Mouse (Mus musculus): ENCODE results near the gene Zfp106. TPM values are rescaled to one million over a fixed set of nuclear protein-coding genes. Genes with fewer than 3 reads are reported as not detected.
A peak's percentile ranks its signal among the peaks of the same experiment; 100 is the strongest.

Gene Zfp106
- 67.0 and 86.9 TPM in 2 replicates for polyA plus RNA-seq (2012; rRNA removed)

DNA sequence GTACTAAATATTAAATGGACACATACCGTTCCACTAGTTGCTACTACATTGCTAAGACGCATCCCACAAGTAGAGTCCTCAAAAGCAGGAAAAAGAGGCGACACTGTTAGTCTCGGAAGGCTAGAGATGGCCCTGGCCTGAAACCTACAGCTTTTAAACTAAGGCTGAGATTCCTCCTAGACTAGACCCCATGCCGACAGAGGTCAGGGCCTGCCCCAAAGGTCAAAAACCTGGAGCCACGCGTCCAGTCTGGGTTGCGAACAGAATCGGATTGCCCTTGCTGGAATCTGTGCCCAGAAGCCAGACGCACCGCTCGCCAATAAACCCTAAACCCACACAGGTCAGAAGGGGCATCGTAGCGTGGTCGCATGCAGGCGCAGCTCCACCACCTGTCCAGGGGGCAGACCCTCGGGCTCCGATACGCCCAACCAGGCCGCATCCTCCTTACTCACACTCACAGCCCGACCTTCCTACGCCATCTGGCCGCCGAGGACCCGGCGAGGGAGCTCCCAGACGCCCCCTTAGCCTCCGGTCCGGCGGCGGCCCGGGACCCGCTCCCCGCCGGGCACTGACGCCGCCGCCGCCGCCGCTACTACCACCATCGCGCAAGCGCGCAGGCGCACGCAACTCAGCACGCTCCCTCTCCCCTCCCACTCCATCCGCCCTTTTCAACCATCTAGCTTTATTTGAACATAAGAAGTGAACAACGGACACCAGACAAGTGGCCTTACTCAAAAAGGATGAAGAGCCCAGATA is at the start of gene Zfp106:
Gene Zfp106, minus strand, starts transcription at position 609 of the 756 bp plus-strand sequence.
- no peaks in the 10 kb centered on the region for H3K36me3 ChIP-seq (ENCODE audit: control insufficient read depth, insufficient read depth, low read length)
- peak; percentile 95 for DNase-seq
- H3K27me3 ChIP-seq (replicated peaks; ENCODE audit: control insufficient read depth, insufficient read depth, low read length) = no peaks in the 10 kb centered on the region
- peak within 1 kb of the TSS; percentile 71 for H3K4me3 ChIP-seq (ENCODE audit: insufficient read depth, low read depth, low read length)
- peak within 1 kb of the TSS; percentile 54 for H3K27ac ChIP-seq (ENCODE audit: insufficient read depth, low read depth, low read length)
- peaks cover 5% of the 10 kb centered on the region; the same call in 1 of the 2 replicates for H3K4me1 ChIP-seq (ENCODE audit: control insufficient read depth, insufficient read depth, low read length)
- WGBS = under 1% methylated on average over 50 of the region's 50 CpGs
- TF ChIP-seq CTCF (conservative IDR thresholded peaks at IDR 0.05; ENCODE audit: insufficient read depth, insufficient read length, low read depth, low read length) = no peak
- no peak for TF ChIP-seq POLR2A (IDR thresholded peaks at IDR 0.05; ENCODE audit: low read depth, low read length)

DNA sequence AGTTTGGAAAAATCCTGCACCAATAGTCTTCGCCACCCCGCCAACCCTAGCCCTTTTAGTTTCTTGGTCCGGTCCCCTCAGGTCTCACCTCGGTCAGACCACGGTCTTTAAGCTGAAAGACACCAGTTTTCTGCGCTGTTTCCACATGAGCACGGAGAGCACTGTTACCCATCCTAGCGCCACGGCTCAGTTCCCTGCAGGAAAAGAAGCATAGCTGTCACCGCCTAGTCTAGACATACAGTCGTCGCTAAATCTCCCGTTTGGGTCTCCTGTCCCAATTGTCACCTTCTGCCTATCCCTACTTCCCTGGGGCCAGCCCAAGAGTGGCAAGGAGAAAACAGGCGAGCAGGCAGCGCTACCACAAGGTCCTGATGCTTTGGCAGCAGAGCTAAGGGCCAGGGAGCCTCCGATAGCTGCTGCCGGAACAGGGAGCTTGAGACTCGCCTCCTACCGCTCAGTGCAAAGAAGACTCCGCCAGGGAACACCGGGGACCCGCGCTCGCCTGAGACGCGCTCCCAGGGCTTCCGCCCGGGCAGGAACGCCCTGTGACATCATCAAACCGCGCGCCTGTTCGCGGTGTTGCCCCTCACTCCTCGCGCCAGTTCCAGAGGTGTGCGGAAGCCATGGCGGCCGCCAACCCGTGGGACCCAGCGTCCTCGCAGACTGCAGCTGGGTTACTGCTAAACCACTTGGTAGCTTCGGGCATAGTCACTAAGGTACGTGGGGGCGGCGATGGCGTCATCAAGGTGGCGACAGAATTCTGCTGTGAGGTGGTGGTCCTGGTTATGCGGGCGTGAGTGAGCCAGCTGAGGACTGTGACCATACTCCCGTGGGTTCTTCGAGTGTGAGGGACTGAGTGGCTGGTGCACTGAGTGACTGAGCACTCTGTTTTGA is 45.4 kb upstream of the Zfp106 start, which contains the start of the genes Haus2 and Lrrc57:
Gene Haus2, plus strand, starts transcription at position 554 of the 894 bp plus-strand sequence.
Gene Lrrc57, minus strand, starts transcription at position 691 of the 894 bp plus-strand sequence.
- under 1% methylated on average over 52 of the region's 52 CpGs for WGBS
- peak; percentile 30 for TF ChIP-seq POLR2A (IDR thresholded peaks at IDR 0.05; ENCODE audit: low read depth, low read length)
- 0 out of 2 replicates have a peak, but pooled peaks have one; percentile 16 for TF ChIP-seq CTCF (conservative IDR thresholded peaks at IDR 0.05; ENCODE audit: insufficient read depth, insufficient read length, low read depth, low read length)
- 0 out of 2 replicates have a peak, but pooled peaks cover 3% of the 10 kb centered on the region for H3K4me1 ChIP-seq (ENCODE audit: control insufficient read depth, insufficient read depth, low read length)
- H3K36me3 ChIP-seq (ENCODE audit: control insufficient read depth, insufficient read depth, low read length) = peaks cover 1% of the 10 kb centered on the region; the same call in 1 of the 2 replicates
- peak within 1 kb of the TSS; percentile 81 for H3K27ac ChIP-seq (ENCODE audit: insufficient read depth, low read depth, low read length)
- H3K4me3 ChIP-seq (ENCODE audit: insufficient read depth, low read depth, low read length) = peak within 1 kb of the TSS; percentile 93
- H3K27me3 ChIP-seq (replicated peaks; ENCODE audit: control insufficient read depth, insufficient read depth, low read length) = no peaks in the 10 kb centered on the region
- DNase-seq = peak; percentile 92

DNA sequence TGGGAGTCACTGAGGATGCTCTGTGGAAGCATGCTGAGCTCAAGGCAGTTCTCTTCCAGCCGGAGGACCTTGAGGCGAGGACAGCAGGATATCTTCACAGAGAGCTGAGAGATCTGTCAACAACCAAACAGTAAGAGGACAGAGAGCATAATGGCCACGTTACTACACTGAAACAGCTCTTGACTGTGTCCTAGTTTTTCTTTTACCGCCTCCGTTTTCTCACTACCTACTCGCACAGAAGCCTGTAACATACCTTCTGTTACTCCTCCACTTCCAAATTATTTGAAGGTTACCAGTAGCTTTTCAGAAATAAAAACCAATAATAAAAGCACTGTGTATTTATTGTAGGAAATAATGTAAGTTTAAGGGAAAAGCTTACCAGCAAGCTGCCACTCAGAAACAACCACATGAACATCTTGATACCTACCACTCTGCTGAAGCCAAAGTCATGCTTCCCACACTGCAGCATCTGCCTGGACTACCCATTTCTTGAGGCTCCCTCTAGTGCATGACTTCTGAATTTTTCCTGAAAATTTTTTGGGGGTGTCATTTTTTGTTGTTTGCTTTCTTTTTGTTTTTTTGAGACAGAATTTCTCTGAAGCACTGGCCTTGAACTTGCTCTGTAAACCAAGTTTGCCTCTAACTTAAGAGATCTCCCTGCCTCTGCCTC is 42.5 kb upstream of the Zfp106 start:
- Histone ChIP-seq H3K27ac (ENCODE audit: insufficient read depth, low read depth, low read length) (no peak overlapping the region), H3K36me3 (ENCODE audit: control insufficient read depth, insufficient read depth, low read length) (peaks cover 1% of the 10 kb centered on the region), H3K4me1 (ENCODE audit: control insufficient read depth, insufficient read depth, low read length) (0 out of 2 replicates have a peak, but pooled peaks cover 3% of the 10 kb centered on the region), H3K27me3 (replicated peaks; ENCODE audit: control insufficient read depth, insufficient read depth, low read length) (no peaks in the 10 kb centered on the region), H3K4me3 (ENCODE audit: insufficient read depth, low read depth, low read length) (no peak overlapping the region)
- TF ChIP-seq POLR2A (IDR thresholded peaks at IDR 0.05; ENCODE audit: low read depth, low read length) (no peak), CTCF (conservative IDR thresholded peaks at IDR 0.05; ENCODE audit: insufficient read depth, insufficient read length, low read depth, low read length) (peak; percentile 33; the same call in 1 of the 2 replicates)
- DNase-seq = peak; percentile 12
- 88% methylated on average over 6 of the region's 6 CpGs for WGBS

DNA sequence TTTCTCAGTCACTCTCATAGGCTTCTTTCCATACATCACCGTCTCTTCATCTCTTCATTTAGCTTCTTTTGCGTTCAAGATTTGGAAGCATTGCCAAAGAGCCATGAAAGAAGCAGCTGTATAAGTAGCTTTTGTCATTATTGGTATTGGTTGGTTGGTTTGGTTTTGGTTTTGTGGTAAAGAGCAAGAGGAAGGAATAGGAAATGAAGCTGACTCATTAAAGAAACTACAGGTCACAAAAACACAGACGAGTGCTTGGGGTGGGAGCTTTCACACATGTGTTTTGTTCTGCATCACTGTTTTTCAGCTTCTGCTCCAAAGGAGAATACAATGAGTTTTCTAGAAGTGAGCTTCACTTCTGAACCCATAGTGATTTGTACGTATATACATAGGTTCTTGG is 35.9 kb upstream of the Zfp106 start:
- H3K27ac ChIP-seq (ENCODE audit: insufficient read depth, low read depth, low read length) = no peak overlapping the region
- 87% methylated on average over 4 of the region's 4 CpGs for WGBS
- TF ChIP-seq POLR2A (IDR thresholded peaks at IDR 0.05; ENCODE audit: low read depth, low read length) (no peak), CTCF (conservative IDR thresholded peaks at IDR 0.05; ENCODE audit: insufficient read depth, insufficient read length, low read depth, low read length) (no peak)
- no peaks in the 10 kb centered on the region for H3K4me1 ChIP-seq (ENCODE audit: control insufficient read depth, insufficient read depth, low read length)
- peaks cover 9% of the 10 kb centered on the region for H3K36me3 ChIP-seq (ENCODE audit: control insufficient read depth, insufficient read depth, low read length)
- no peak overlapping the region for H3K4me3 ChIP-seq (ENCODE audit: insufficient read depth, low read depth, low read length)
- DNase-seq = no peak
- H3K27me3 ChIP-seq (replicated peaks; ENCODE audit: control insufficient read depth, insufficient read depth, low read length) = no peaks in the 10 kb centered on the region

DNA sequence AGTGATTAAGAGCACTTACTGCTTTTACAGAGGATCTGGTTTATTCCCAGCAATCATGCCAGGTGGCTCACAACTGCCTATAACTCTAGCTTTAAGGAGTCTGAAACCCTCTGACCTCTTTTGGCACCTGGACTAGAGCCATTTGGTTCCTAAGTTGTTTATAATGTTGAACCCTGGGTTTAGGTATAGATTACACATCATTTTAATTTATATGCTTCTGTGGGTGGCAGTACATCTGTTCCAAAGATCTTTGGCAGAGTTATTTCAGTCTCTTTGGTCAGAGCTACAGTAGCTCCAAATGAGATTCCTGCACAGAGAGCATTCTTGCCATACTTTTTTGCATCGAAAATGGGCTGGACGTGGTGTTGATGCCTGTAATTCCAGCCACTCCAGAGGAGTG is 34.1 kb upstream of the Zfp106 start:
- TF ChIP-seq CTCF (conservative IDR thresholded peaks at IDR 0.05; ENCODE audit: insufficient read depth, insufficient read length, low read depth, low read length) (no peak), POLR2A (IDR thresholded peaks at IDR 0.05; ENCODE audit: low read depth, low read length) (no peak)
- Histone ChIP-seq H3K4me1 (ENCODE audit: control insufficient read depth, insufficient read depth, low read length) (no peaks in the 10 kb centered on the region), H3K27me3 (replicated peaks; ENCODE audit: control insufficient read depth, insufficient read depth, low read length) (no peaks in the 10 kb centered on the region), H3K27ac (ENCODE audit: insufficient read depth, low read depth, low read length) (no peak overlapping the region), H3K36me3 (ENCODE audit: control insufficient read depth, insufficient read depth, low read length) (peaks cover 9% of the 10 kb centered on the region), H3K4me3 (ENCODE audit: insufficient read depth, low read depth, low read length) (no peak overlapping the region)
- WGBS = 51% methylated on average over 2 of the region's 2 CpGs
- no peak for DNase-seq

DNA sequence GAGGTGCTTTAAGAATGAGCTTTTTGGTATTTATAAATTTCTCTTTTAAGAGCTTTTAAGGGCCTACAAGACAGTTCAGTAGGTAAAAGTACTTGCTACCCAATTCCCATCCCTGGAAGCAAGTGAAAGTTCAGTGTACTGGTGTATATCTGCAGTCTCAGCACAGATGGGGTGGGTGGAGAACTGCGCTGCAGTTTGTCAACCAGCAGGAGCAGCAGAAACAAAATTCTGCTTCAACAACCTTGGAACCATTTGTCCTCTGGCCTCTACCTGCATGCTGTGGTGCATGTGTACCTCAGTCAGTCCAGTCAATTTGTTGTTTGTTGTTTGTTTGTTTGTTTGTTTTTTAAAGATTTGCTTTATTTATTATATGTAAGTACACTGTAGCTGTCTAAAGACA is 28.6 kb upstream of the Zfp106 start:
- peak; percentile 42 for DNase-seq
- no peaks in the 10 kb centered on the region for H3K27me3 ChIP-seq (replicated peaks; ENCODE audit: control insufficient read depth, insufficient read depth, low read length)
- peaks cover 9% of the 10 kb centered on the region for H3K36me3 ChIP-seq (ENCODE audit: control insufficient read depth, insufficient read depth, low read length)
- no peak overlapping the region for H3K4me3 ChIP-seq (ENCODE audit: insufficient read depth, low read depth, low read length)
- no peak overlapping the region for H3K27ac ChIP-seq (ENCODE audit: insufficient read depth, low read depth, low read length)
- TF ChIP-seq CTCF (conservative IDR thresholded peaks at IDR 0.05; ENCODE audit: insufficient read depth, insufficient read length, low read depth, low read length) (no peak), POLR2A (IDR thresholded peaks at IDR 0.05; ENCODE audit: low read depth, low read length) (no peak)
- 68% methylated on average over 1 of the region's 1 CpGs for WGBS
- peaks cover 3% of the 10 kb centered on the region; the same call in 1 of the 2 replicates for H3K4me1 ChIP-seq (ENCODE audit: control insufficient read depth, insufficient read depth, low read length)

Measured in kidney, adult 2 months (tissue).